Mouse (Mus musculus) urinary bladder, postnatal 4 days (tissue): ENCODE measurements around the gene Npr1.

Experiments used
- DNase-seq, 2 experiments: peaks; one replicate each; pipeline ENCODE4 v3.0.0; 2021 to 2022; ENCODE audit warnings: low spot score in 2 of 2

The Npr1 gene

GRCm38 (mm10) chr3:90437131-90437530 is 28.5 kb downstream of the Npr1 start:
- no peak for DNase-seq

DNA sequence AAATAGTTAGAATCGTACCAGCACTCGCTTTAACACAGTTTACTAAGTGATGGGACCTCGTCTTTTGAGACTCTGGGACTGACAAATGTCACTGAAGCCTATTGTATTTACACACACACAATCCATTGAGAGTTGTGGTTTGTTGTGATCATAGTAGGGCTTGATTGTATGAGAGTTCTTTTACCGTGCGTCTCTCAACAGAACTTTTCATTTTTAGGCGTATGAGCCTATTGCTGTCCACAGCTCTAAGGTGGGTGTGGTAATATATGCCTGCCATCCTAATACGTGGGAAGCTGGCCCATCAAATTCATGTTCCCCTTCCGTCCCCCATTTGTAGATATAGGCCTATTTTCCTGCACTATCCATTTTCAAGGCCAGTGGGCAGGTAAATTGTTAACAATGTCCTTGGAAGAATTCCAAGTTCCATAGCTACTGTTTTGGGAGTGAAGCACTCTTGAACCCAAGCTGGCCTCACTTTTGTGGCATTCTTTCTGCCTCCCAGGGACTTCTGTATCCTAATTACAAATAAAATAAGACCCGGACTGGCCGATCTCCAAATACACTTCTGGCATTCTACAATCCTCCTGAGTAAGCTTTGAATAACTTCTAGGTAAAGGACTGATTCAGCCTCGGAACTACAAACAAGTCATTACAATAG is 31.5 kb downstream of the Npr1 start:
- DNase-seq = no peak

GRCm38 (mm10) chr3:90433381-90434020 is 32.2 kb downstream of the Npr1 start, which contains the start of gene Ints3:
Gene Ints3, minus strand, starts transcription at chr3:90433622.
- peak; percentile 99 for DNase-seq

DNA sequence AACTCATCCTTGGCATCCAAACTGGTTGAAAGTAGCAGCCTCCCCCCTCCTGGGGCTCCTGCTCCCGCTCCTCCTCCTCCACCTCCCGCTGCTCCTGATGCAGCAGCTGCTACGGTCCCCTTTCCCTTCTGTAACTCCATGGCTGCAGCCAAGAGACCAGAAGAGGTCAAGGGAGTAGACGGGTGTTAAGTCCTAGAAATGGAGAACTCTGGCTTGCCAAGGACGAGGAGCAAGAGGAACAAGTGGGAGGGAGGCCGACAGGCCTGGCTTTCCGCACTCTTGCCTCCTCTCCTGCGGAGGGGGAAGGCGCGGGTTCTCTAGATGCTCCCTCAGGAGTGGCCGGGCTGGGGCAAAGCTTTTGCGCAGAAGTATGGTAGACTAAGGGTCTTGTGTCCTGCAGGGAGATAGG is 32.9 kb downstream of the Npr1 start:
- peak in 1 of 2 experiments; percentile 59 for DNase-seq

- DNase-seq = no peak
Observed at GRCm38 (mm10) chr3:90432348-90432747, 33.3 kb downstream of the Npr1 start.

DNA sequence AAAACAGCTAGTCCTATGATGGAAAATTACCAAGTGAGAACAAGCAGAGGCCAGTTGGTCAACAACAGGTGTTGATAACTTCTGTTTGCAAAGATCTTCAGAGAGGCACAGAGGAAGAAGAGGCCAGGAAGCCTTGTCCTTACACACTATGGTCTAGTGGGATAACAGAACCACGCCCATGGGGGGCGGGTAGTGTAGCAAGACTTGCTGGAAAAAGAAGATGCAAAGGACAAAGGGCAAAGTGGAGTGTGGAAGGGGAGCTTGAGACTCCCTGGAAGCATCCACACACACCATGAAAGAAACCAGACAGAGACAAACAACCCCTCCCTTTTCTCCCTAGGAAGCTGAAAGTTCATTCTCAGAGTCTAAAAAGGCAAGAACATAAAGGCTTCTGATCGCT is 36.1 kb downstream of the Npr1 start:
- DNase-seq = no peak

DNA sequence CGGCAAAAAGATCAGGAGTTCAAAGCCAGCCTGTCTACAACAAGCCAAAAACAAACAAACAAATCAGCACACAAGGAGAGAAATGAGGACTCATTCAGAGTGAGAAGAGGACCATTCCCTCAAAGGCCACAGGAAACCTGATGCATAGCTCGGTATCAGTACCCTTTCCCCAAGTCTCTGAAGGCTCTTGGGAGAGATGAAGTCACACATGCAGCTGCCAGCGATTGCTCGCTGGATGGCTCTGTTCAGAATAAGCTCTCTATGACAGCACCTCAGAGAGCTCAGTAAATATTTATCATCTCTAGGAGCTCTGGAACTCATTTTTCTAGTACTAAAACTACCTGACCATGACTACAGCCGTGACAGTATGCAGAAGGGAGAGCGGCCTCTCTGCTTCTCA is 37.5 kb downstream of the Npr1 start:
- no peak for DNase-seq

DNA sequence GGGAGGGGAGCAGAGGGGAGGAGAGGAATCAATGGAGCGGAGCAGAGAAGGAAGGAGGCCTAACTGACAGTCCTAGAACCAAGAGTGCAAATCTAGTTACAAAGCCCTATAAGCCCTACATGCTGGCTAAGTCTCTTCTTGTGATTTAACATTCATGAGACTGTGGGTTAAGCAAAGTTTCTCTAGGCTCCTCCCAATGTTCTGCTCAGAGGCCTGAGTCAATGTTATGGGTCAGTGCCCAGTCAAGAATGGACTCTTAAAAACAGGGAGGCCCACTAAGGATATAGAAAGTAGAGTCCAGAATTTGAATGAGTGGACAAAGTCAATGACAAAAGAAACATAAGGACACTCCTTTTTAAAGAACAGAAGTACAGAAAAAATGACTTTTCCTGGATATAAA is 38.1 kb downstream of the Npr1 start:
- DNase-seq = no peak

- DNase-seq = no peak
Observed at GRCm38 (mm10) chr3:90425499-90425898, 40.2 kb downstream of the Npr1 start.

DNA sequence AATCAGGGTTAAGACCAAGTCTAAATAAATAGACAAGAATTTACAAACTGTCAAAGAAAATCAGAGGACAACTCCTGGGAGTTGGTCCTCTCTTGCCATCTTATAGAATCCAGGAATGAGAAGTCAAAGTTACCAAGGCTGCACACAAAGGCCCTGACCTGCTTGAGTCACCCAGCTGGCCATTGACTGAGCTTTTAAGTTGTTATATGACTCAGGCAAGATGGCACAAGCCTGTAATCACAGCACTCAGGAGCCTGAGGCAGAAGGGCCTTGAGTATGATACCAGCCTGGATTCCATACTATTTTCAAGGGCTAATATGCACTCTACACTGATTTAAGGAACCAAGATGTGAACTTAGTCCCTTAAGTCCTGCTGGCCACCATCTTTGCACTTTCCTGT is 42.1 kb downstream of the Npr1 start:
- no peak for DNase-seq

DNA sequence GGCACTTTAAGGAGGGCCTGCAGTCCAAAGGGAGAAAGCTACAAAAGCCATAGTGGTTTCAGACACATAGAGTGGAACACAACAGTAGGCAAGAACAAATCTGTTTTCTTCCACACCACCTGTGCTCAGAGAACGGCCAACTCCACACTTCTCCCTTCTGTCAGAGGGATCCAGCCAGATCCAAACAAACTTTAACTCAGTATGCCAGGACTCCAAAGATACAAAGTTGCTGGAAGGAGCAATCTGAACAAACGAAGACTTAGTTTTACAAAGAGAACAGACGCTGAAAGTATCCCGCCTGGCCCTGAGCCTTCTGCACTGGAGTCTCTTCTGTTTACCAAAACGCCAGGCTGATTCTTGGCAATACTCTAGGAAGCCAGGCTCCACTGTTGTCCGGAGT is 45.0 kb downstream of the Npr1 start:
- no peak for DNase-seq

DNA sequence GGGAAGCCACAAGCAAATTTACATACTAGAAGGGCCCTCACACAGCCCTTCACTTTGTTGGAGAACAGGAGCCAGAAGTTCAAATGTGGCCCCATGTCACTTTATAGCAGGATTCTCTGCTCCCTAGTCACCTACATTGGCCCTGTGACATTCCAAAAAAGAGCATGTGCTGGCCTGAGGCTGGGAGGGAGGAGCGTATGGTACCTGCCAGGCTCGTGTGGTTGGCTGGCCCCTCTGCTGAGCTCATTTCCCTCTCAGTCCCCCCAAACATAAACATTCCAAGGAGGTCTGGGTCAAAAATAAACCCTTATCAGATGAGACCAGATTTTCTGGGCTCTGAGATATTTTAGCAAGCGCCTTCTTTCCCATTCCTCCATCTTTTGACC is 52.7 kb downstream of the Npr1 start:
- DNase-seq = no peak

GRCm38 (mm10) chr3:90412312-90413010 is 53.2 kb downstream of the Npr1 start:
- DNase-seq = peak; percentile 62 to 80

GRCm38 (mm10) chr3:90408721-90409120 is 56.9 kb downstream of the Npr1 start:
- DNase-seq = no peak

GRCm38 (mm10) chr3:90406414-90406813 is 59.3 kb downstream of the Npr1 start:
- DNase-seq = no peak

GRCm38 (mm10) chr3:90404609-90405008 is 61.1 kb downstream of the Npr1 start:
- DNase-seq = no peak

DNA sequence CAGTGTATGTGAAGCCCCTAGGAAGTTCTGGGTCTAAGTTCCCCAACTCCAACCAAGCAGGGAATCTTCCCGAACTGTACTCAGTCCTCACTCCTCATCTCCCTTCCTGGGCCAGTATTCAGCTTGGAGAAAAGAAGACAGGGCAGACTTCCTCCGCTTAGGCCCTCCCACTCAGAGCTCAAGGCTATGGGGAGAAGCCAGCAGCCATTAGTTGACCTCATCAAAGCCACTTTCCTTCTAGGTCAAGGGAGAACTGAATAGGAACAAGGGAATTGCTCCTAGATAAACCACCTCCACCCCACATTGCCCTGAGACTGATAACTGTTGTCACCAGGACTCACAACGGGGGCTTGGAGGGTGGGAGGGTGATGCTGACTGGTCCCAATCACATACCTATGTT is 61.5 kb downstream of the Npr1 start:
- DNase-seq = no peak

GRCm38 (mm10) chr3:90400993-90401392 is 64.7 kb downstream of the Npr1 start:
- DNase-seq = no peak
